ENCODE assay signal across 13 mouse cellular contexts in the genomic region with DNA sequence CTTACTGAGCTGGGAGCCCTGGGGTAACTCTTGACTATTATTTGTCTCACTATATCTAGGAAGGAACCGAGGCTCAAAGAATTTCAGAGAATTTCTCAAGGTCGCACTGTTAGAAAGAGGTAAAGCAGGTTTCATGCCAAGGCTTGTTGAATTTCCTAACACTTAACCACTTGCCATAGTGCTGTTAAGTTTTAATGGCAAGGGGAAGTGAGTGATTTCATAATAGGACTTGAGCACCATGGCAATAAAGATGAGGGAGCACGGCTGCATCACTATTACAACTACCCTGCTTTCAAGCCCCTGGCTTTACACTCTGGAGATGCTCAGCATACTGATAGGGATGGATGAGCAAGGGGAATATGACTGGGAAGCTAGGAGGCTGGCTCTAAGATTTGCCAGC.
"Had no signal": no experiment of that assay in that cellular context is flagged by ENCODE, and none has a peak within 500 bp of the region (broad histone marks: within the 10 kb centered on the region; RNA-seq: fewer than 3 reads in every experiment).

No protein-coding gene starts in this region.

- H3K4me3 ChIP-seq: limb, embryonic 12.5 days; liver, embryonic 15.5 days; midbrain, embryonic 13.5 days had no signal

- DNase-seq: kidney, adult 11 months; kidney, adult 9 months; kidney, postnatal 36 days; right cerebral cortex, adult 18-20 months; right cerebral cortex, postnatal 25 days; thymus, postnatal 14 days had no signal

- H3K4me1 ChIP-seq: liver, embryonic 15.5 days had no signal

- H3K4me2 ChIP-seq: limb, embryonic 12.5 days; liver, embryonic 11.5 days; liver, embryonic 15.5 days; midbrain, embryonic 13.5 days had no signal

- H3K9me3 ChIP-seq: limb, embryonic 12.5 days; liver, embryonic 15.5 days; midbrain, embryonic 13.5 days had no signal

- H3K9ac ChIP-seq: limb, embryonic 12.5 days; liver, embryonic 15.5 days; midbrain, embryonic 13.5 days had no signal

- H3K27me3 ChIP-seq: liver, embryonic 15.5 days had no signal

- H3K36me3 ChIP-seq: limb, embryonic 12.5 days; liver, embryonic 15.5 days; midbrain, embryonic 13.5 days had no signal

- H3K27ac ChIP-seq: hindbrain, postnatal 0 days; kidney, postnatal 0 days; limb, embryonic 12.5 days; liver, embryonic 15.5 days; macrophage; midbrain, embryonic 13.5 days had no signal

- ATAC-seq: hindbrain, postnatal 0 days; midbrain, embryonic 13.5 days had no signal
